Mouse (Mus musculus) lung, adult 2 months (tissue): Measurements from ENCODE around the gene Olfr853. TPM values are rescaled to one million over a fixed set of nuclear protein-coding genes. Genes with fewer than 3 reads are reported as not detected.

Experiments
- DNase-seq: peaks from one replicate; pipeline ENCODE4 v3.0.0; 2022
- H3K4me1 ChIP-seq: fragments of 200-500 bp; 2 replicates; pipeline ENCODE4 v1.6.1; 2011; ENCODE audit warnings: low read length; ENCODE audit not compliant: control insufficient read depth, insufficient read depth
- H3K4me3 ChIP-seq: fragments of 200-500 bp; replicated peaks from 2 replicates; pipeline ENCODE3; 2011; ENCODE audit warnings: low read depth, mild to moderate bottlenecking, control low read depth, low read length; ENCODE audit errors: extremely low read depth
- CTCF ChIP-seq: fragments of 200-500 bp; IDR thresholded peaks from 2 replicates; pipeline ENCODE4 v1.5.1; 2011; ENCODE audit warnings: mild to moderate bottlenecking, low read length, control low read depth; ENCODE audit not compliant: insufficient read depth
- POLR2A ChIP-seq: fragments of 200-500 bp; IDR thresholded peaks from 2 replicates; pipeline ENCODE4 v1.6.1; 2011; ENCODE audit warnings: low read depth, mild to moderate bottlenecking, control low read depth, low read length, borderline replicate concordance; ENCODE audit errors: extremely low read depth
- WGBS: fragments of 180-500 bp; shearing (Covaris S2); methylation state at CpG from one replicate; pipeline ENCODE4 v1.1.7; 2018; 5-methylcytosine and 5-hydroxymethylcytosine counted together
- polyA plus RNA-seq: library from polyadenylated mRNA; depleted of rRNA; stranded (reverse); fragments of >200 nt; gene quantifications from 2 replicates; pipeline ENCODE4 v1.2.3, GENCODE M21; 2012; rRNA removed

Gene Olfr853
- not detected in 2 replicates for polyA plus RNA-seq

- no peaks in the 10 kb centered on the region for H3K4me1 ChIP-seq
- WGBS = 52% methylated on average over 1 of the region's 1 CpGs
- DNase-seq = no peak
Observed at GRCm38 (mm10) chr9:19540976-19541375, at the start of gene Olfr853. Olfr853 (minus strand) TSS chr9:19541076.

GRCm38 (mm10) chr9:19582317-19582716 is 41.4 kb upstream of the Olfr853 start, which contains the start of gene Olfr855:
Olfr855 (plus strand) TSS chr9:19582617.
- H3K4me3 ChIP-seq = no peak within 1 kb of the TSS
- no peak for DNase-seq
- TF ChIP-seq POLR2A (no peak), CTCF (no peak)
- no peaks in the 10 kb centered on the region for H3K4me1 ChIP-seq

More at GRCm38 (mm10) chr9:19540976-19541375, at the start of gene Olfr853:
- TF ChIP-seq CTCF (no peak), POLR2A (no peak)
- H3K4me3 ChIP-seq = no peak within 1 kb of the TSS

DNA sequence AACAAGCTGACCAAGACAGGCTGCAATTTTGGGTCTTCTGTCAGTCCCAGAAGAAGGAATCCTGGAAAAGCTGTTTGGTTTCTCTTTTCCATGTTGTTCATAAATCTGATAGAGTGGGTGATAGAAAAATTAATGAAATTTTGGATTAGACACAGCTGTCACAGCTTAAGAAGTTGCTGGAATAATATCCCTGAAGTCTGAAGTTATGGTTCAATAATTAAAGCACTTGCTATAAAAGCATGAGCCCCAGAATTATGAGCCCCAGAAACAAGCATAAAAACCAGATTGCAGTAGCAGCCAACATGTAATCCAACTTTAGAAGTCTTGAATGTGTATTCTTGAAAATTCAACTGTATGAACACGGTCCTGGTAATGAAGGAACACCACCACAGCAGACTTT is 26.4 kb upstream of the Olfr853 start, which contains the start of gene Olfr854:
TSS of gene Olfr854 (minus strand) at position 101 of the 400 bp plus-strand sequence.
- H3K4me1 ChIP-seq = no peaks in the 10 kb centered on the region
- DNase-seq = no peak
- TF ChIP-seq POLR2A = no peak
- no peak for TF ChIP-seq CTCF
- WGBS = 48% methylated on average over 1 of the region's 1 CpGs
- no peak within 1 kb of the TSS for H3K4me3 ChIP-seq

DNA sequence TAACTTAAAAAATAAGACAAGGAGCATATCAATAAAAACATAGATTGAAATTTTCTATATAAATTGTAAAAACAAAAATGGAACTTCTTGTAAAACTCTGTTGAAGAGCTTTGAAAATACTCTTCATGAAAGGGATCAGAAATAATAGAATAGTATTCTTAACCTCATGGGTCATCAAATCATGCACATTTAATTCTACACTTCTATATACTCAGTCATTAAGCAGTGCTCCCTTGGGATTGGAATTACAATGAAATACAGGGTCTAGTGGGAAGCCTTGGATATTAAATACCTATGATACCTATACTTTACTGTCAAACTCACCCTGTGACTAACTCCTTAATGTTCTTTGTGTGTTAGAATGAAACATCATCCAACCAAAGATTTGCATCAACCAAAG is 47.9 kb downstream of the Olfr853 start, which contains the start of gene Olfr851:
TSS of gene Olfr851 (plus strand) at position 301 of the 400 bp plus-strand sequence.
- no peaks in the 10 kb centered on the region for H3K4me1 ChIP-seq
- no peak within 1 kb of the TSS for H3K4me3 ChIP-seq
- TF ChIP-seq POLR2A (no peak), CTCF (no peak)
- DNase-seq = no peak

Other genes starting within 250 kb of the Olfr853 start
- gene Olfr844, start 224.7 kb downstream of the Olfr853 start, polyA plus RNA-seq = not detected in 2 replicates
- gene Olfr845, start 204.6 kb downstream of the Olfr853 start, polyA plus RNA-seq = not detected in 2 replicates
- gene Olfr846, start 177.1 kb downstream of the Olfr853 start, polyA plus RNA-seq = not detected in 2 replicates
- gene Olfr847, start 162.4 kb downstream of the Olfr853 start, polyA plus RNA-seq = not detected in 2 replicates
- not detected in 2 replicates for gene Olfr849, start 100.8 kb downstream of the Olfr853 start, polyA plus RNA-seq
- gene Olfr850, start 62.8 kb downstream of the Olfr853 start, polyA plus RNA-seq = not detected in 2 replicates
- gene Olfr851, start 47.8 kb downstream of the Olfr853 start, polyA plus RNA-seq = not detected in 2 replicates
- gene Olfr854, start 26.3 kb upstream of the Olfr853 start, polyA plus RNA-seq = not detected in 2 replicates
- gene Olfr855, start 41.5 kb upstream of the Olfr853 start, polyA plus RNA-seq = not detected in 2 replicates
- 5.6 and 7.4 TPM in 2 replicates for gene Zfp317, start 81.0 kb upstream of the Olfr853 start, polyA plus RNA-seq
- gene Olfr857, start 168.4 kb upstream of the Olfr853 start, polyA plus RNA-seq = not detected in 2 replicates
- not detected in 2 replicates for gene Olfr58, start 239.2 kb upstream of the Olfr853 start, polyA plus RNA-seq